Mouse (Mus musculus) stomach, postnatal 0 days (tissue): ENCODE measurements around the gene Gm28230.

Source experiments
- CTCF ChIP-seq: IDR thresholded peaks from 2 replicates; pipeline ENCODE4 v1.5.1; 2016; ENCODE audit warnings: antibody characterized with exemption, low read depth, mild to moderate bottlenecking, moderate library complexity
- EP300 ChIP-seq: optimal IDR thresholded peaks from 2 replicates; pipeline ENCODE3; 2016; ENCODE audit warnings: antibody characterized with exemption

GRCm38 (mm10) chr2:74704999-74705466, 21.5 kb upstream of the Gm28230 start:
- TF ChIP-seq EP300 (no peak), CTCF (no peak)
